Mouse (Mus musculus): Measurements from ENCODE around the gene Sardh.

Gene Sardh

GRCm38 (mm10) chr2:27248211-27248610 is at the start of gene Sardh:
Sardh (minus strand) TSS chr2:27248337.
- DNase-seq (ENCODE audit: low spot score in 2 of 2), result no peak

GRCm38 (mm10) chr2:27296656-27297406 is 48.7 kb upstream of the Sardh start:
- DNase-seq (ENCODE audit: low spot score in 2 of 2), result no peak

- DNase-seq (ENCODE audit: low spot score in 2 of 2), result no peak
Measured at GRCm38 (mm10) chr2:27294777-27295176, 46.6 kb upstream of the Sardh start.

- DNase-seq (ENCODE audit: low spot score in 2 of 2), result peak; percentile 45 to 83
Measured at GRCm38 (mm10) chr2:27289019-27289418, 40.9 kb upstream of the Sardh start.

- DNase-seq (ENCODE audit: low spot score in 2 of 2), result no peak
Measured at GRCm38 (mm10) chr2:27286971-27287710, 39.0 kb upstream of the Sardh start.

- DNase-seq (ENCODE audit: low spot score in 2 of 2), result no peak
Measured at GRCm38 (mm10) chr2:27284441-27284840, 36.3 kb upstream of the Sardh start.

- DNase-seq (ENCODE audit: low spot score in 2 of 2), result no peak
Measured at GRCm38 (mm10) chr2:27281771-27282170, 33.6 kb upstream of the Sardh start.

GRCm38 (mm10) chr2:27280920-27281611 is 32.9 kb upstream of the Sardh start:
- DNase-seq (ENCODE audit: low spot score in 2 of 2), result peak in 1 of 2 experiments; percentile 68

GRCm38 (mm10) chr2:27278859-27279258 is 30.7 kb upstream of the Sardh start:
- no peak for DNase-seq (ENCODE audit: low spot score in 2 of 2)

- no peak for DNase-seq (ENCODE audit: low spot score in 2 of 2)
Measured at GRCm38 (mm10) chr2:27268325-27268724, 20.2 kb upstream of the Sardh start.

- no peak for DNase-seq (ENCODE audit: low spot score in 2 of 2)
Measured at GRCm38 (mm10) chr2:27265819-27266218, 17.7 kb upstream of the Sardh start.

GRCm38 (mm10) chr2:27262984-27263383 is 14.8 kb upstream of the Sardh start:
- no peak for DNase-seq (ENCODE audit: low spot score in 2 of 2)

- DNase-seq (ENCODE audit: low spot score in 2 of 2), result no peak
Measured at GRCm38 (mm10) chr2:27251434-27251833, 3.3 kb upstream of the Sardh start.

GRCm38 (mm10) chr2:27247487-27247863 is 662 bp downstream of the Sardh start:
- no peak for DNase-seq (ENCODE audit: low spot score in 2 of 2)

GRCm38 (mm10) chr2:27246712-27247486 is 1.2 kb downstream of the Sardh start:
- DNase-seq (ENCODE audit: low spot score in 2 of 2), result peak; percentile 74 to 76

- no peak for DNase-seq (ENCODE audit: low spot score in 2 of 2)
Measured at GRCm38 (mm10) chr2:27245947-27246346, 2.2 kb downstream of the Sardh start.

GRCm38 (mm10) chr2:27237342-27237741 is 10.8 kb downstream of the Sardh start:
- DNase-seq (ENCODE audit: low spot score in 2 of 2), result peak in 1 of 2 experiments; percentile 56

GRCm38 (mm10) chr2:27235729-27236128 is 12.4 kb downstream of the Sardh start:
- peak in 1 of 2 experiments; percentile 79 for DNase-seq (ENCODE audit: low spot score in 2 of 2)

- no peak for DNase-seq (ENCODE audit: low spot score in 2 of 2)
Measured at GRCm38 (mm10) chr2:27232376-27232775, 15.8 kb downstream of the Sardh start.

GRCm38 (mm10) chr2:27229481-27230105 is 18.5 kb downstream of the Sardh start:
- DNase-seq (ENCODE audit: low spot score in 2 of 2), result no peak

GRCm38 (mm10) chr2:27228809-27229480 is 19.2 kb downstream of the Sardh start:
- no peak for DNase-seq (ENCODE audit: low spot score in 2 of 2)
